Mouse (Mus musculus) C2C12 (cell line): ENCODE results near the gene Cftr. TPM values are rescaled to one million over a fixed set of nuclear protein-coding genes. Genes with fewer than 3 reads are reported as not detected.

Source experiments
- H3K27me3 ChIP-seq: one replicate; pipeline ENCODE4 v1.6.1; 2011; ENCODE audit not compliant: control insufficient read depth, insufficient read depth, insufficient read length
- H3K36me3 ChIP-seq: one replicate; pipeline ENCODE4 v1.6.1; 2011; ENCODE audit not compliant: control insufficient read depth, insufficient read depth
- H3K4me3 ChIP-seq: one replicate; pipeline ENCODE4 v1.5.1; 2011; ENCODE audit warnings: mild to moderate bottlenecking, control low read depth; ENCODE audit not compliant: poor library complexity, insufficient read depth, severe bottlenecking
- H3K79me2 ChIP-seq: one replicate; pipeline ENCODE4 v1.6.1; 2011; ENCODE audit not compliant: control insufficient read depth, insufficient read depth
- H3K79me3 ChIP-seq: one replicate; pipeline ENCODE4 v1.6.1; 2011; ENCODE audit warnings: low read depth, control low read depth
- H3ac ChIP-seq: one replicate; pipeline ENCODE3; 2011; ENCODE audit warnings: low read depth; ENCODE audit not compliant: control insufficient read depth, insufficient read length
- CEBPB ChIP-seq: IDR thresholded peaks from one replicate; pipeline ENCODE4 v1.6.1; 2011; ENCODE audit warnings: low read depth, mild to moderate bottlenecking, control low read depth, moderate library complexity
- CTCF ChIP-seq: IDR thresholded peaks from one replicate; pipeline ENCODE4 v1.5.1; 2011; ENCODE audit not compliant: control insufficient read depth, insufficient read depth, insufficient read length
- FOSL1 ChIP-seq: IDR thresholded peaks from one replicate; pipeline ENCODE4 v1.8.0; 2011; ENCODE audit warnings: mild to moderate bottlenecking, low read length; ENCODE audit not compliant: poor library complexity, insufficient read depth, severe bottlenecking
- MAX ChIP-seq: IDR thresholded peaks from one replicate; pipeline ENCODE4 v1.6.1; 2011; ENCODE audit warnings: mild to moderate bottlenecking, control low read depth
- MYOD1 ChIP-seq: IDR thresholded peaks from one replicate; pipeline ENCODE4 v1.6.1; 2011; ENCODE audit warnings: low read depth; ENCODE audit not compliant: control insufficient read depth, insufficient read length
- MYOG ChIP-seq: IDR thresholded peaks from one replicate; pipeline ENCODE4 v1.6.1; 2011; ENCODE audit not compliant: control insufficient read depth, insufficient read length; ENCODE audit errors: extremely low read depth
- USF1 ChIP-seq: IDR thresholded peaks from one replicate; pipeline ENCODE4 v1.6.1; 2011; ENCODE audit warnings: low read depth, mild to moderate bottlenecking, control low read depth, moderate library complexity
- polyA plus RNA-seq: library from polyadenylated mRNA; unstranded; fragments of >200 nt; fragmentation: generic; extraction: Trizol; gene quantifications from one replicate; pipeline ENCODE4 v1.2.1, GENCODE M21; 2012; ENCODE audit warnings: missing spikeins

Cftr gene
- polyA plus RNA-seq, 1 experiment: not detected

DNA sequence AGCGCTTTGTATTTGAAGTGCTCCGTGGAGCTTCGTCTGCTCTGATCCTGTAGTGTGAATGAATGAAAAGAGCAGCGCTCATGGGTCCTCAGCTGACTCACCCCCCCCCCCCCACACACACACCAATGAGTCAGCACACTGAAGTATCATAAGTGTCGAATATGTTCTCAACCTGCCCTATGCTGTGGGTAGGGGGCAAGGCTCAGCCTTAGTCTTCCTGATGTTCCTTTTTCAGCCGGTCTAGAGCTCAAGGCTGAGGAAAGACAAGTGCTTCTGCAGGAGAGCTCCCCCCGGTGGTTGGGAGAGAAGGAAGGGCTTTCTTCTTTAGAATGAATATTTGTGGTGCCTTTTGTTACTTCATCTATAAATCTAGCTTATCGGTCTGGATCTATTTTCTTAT, 1.1 kb downstream of the Cftr start:
- TF ChIP-seq CTCF (no peak), MYOD1 (no peak), FOSL1 (no peak), USF1 (no peak), CEBPB (no peak), MYOG (no peak), MAX (no peak)
- no peaks in the 10 kb centered on the region for H3K27me3 ChIP-seq
- no peaks in the 10 kb centered on the region for H3K79me3 ChIP-seq
- no peaks in the 10 kb centered on the region for H3K36me3 ChIP-seq
- no peak overlapping the region for H3ac ChIP-seq
- H3K4me3 ChIP-seq: no peak overlapping the region
- H3K79me2 ChIP-seq: no peaks in the 10 kb centered on the region

DNA sequence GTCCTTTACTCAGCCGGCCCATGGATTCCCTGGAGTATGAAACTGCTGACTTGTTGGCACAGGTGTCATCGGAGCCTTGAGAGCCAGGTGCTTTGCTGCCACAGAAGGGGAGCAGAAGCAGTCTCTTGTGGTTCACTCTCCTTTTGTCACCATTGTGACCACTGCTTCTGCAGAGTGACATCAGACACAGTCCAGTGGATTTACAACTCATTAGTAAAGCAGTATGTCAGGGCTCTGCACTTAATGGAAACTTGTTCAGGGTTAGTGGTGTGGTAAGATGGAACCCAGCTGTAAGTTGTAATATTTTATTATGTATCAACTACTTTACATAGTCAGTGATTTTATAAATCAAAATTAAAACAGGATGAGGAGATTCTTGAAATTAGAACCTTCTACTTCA, 7.0 kb downstream of the Cftr start:
- TF ChIP-seq USF1 (no peak), FOSL1 (no peak), CEBPB (no peak), MYOD1 (no peak), MAX (no peak), MYOG (no peak), CTCF (no peak)
- Histone ChIP-seq H3K79me2 (no peaks in the 10 kb centered on the region), H3K79me3 (no peaks in the 10 kb centered on the region), H3K27me3 (no peaks in the 10 kb centered on the region), H3K36me3 (no peaks in the 10 kb centered on the region), H3K4me3 (no peak overlapping the region), H3ac (no peak overlapping the region)

DNA sequence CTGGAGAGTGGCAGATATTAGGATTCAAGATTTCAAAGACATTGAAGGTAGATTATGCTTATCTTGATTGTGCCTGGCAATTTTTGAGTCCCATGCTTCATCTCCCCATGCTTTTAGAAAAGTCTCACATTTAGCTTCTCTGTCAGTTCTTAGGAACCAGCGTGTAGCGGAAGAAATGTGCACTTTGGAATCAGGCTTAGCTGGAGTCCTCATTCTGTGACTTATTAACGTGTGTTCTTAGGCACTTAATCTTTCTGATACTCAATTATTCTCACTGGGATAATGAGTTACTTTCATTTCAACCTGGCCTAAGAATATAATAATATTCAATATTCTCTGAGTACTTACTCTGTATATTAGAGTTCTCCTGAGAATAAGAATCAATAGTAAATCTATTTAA, 10.2 kb downstream of the Cftr start:
- H3K27me3 ChIP-seq: no peaks in the 10 kb centered on the region
- no peaks in the 10 kb centered on the region for H3K79me3 ChIP-seq
- H3K79me2 ChIP-seq: no peaks in the 10 kb centered on the region
- H3K4me3 ChIP-seq: no peak overlapping the region
- no peak overlapping the region for H3ac ChIP-seq
- TF ChIP-seq USF1 (no peak), FOSL1 (no peak), MYOD1 (no peak), MYOG (no peak), MAX (no peak), CTCF (no peak), CEBPB (no peak)
- no peaks in the 10 kb centered on the region for H3K36me3 ChIP-seq

DNA sequence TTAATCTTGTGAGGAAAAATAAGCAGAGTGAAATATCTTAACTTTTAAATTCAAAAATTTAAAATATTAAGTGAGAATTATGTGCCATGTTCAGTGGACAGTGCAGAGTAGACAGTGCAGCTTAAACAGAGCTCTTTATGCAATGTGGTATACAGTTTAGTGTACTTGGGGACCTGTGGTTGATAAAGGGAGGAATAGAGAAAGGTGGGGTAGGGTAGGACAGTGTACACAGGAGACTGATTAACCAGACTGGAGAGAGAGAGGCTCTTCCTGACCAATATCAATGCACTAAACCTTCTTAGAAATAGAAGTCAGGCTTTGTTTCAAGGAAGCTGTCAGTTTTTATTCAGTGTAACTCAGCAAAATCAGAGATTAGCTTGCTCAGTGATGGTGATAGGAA, 12.4 kb downstream of the Cftr start:
- Histone ChIP-seq H3K4me3 (no peak overlapping the region), H3K79me3 (no peaks in the 10 kb centered on the region), H3K36me3 (no peaks in the 10 kb centered on the region), H3K79me2 (no peaks in the 10 kb centered on the region), H3ac (no peak overlapping the region), H3K27me3 (no peaks in the 10 kb centered on the region)
- no peak for TF ChIP-seq CEBPB
- TF ChIP-seq FOSL1: no peak
- no peak for TF ChIP-seq MYOG
- no peak for TF ChIP-seq MAX

DNA sequence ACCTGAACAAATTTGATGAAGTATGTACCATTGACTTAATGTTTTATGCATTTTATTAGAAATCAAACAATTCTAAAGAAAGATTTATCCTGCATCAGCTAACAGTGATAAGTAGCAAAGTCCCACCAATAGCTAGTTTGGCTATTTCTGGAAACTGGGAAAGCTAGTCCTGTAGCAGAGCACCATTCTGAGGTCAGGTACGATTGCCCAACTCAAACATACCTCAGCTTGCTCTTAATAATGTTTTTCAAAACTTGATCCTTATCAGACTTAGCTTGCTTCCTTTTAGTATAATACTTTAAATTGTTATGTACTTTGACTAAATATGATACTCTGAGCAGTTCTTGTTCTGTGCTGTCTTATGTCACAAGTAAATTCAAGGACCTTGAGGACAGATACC, 50.2 kb downstream of the Cftr start:
- Histone ChIP-seq H3K79me3 (no peaks in the 10 kb centered on the region), H3K27me3 (no peaks in the 10 kb centered on the region), H3K4me3 (no peak overlapping the region), H3K36me3 (no peaks in the 10 kb centered on the region), H3K79me2 (no peaks in the 10 kb centered on the region), H3ac (no peak overlapping the region)
- TF ChIP-seq CTCF (no peak), MAX (no peak), MYOG (no peak), MYOD1 (no peak), USF1 (no peak), FOSL1 (no peak), CEBPB (no peak)

DNA sequence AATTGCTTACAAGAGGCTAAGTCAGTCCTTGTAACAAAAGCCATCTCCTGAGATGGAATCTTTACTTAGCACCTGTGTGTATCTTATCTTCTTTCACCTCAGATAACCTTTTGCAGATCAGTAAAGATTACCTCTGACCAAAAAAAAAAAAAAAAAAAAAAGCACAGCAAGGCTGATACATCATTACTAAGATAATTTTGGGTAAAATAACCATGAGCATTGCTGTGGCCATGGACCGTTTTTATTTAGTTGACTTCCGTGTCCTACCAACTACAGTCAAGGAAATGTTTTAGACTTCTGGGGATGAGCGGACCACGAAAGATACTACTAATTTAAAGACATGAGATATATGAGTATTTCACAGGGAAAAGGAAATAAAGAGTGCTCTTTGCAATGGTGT, 52.7 kb downstream of the Cftr start:
- H3K4me3 ChIP-seq: no peak overlapping the region
- TF ChIP-seq CEBPB (no peak), MYOD1 (no peak)
- no peaks in the 10 kb centered on the region for H3K79me3 ChIP-seq
- H3K79me2 ChIP-seq: no peaks in the 10 kb centered on the region
- H3K27me3 ChIP-seq: no peaks in the 10 kb centered on the region
- no peaks in the 10 kb centered on the region for H3K36me3 ChIP-seq
- no peak overlapping the region for H3ac ChIP-seq
